ENCODE assay signal across 8 mouse cellular contexts in genomic region chrX:93674836-93675795, GRCm38 (mm10). TPM values are rescaled to one million over a fixed set of nuclear protein-coding genes. Genes with fewer than 3 reads are reported as not detected.
DNase-seq lines count a peak whose midpoint lies in the region; ATAC-seq lines count a peak whose summit lies in the region.

No protein-coding gene starts in this region.

- peak overlapping the region; percentile 49 for H3K4me2 ChIP-seq in kidney, embryonic 14.5 days (replicated peaks; ENCODE audit: low read depth, low read length)
- peak overlapping the region; percentile 63 for H3K4me2 ChIP-seq in limb, embryonic 13.5 days (replicated peaks)
- H3K4me2 ChIP-seq in midbrain, embryonic 15.5 days: peak overlapping the region; percentile 47

- no peak overlapping the region for H3K27ac ChIP-seq in kidney, embryonic 14.5 days (ENCODE audit: low read depth, low read length)
- H3K27ac ChIP-seq in limb, embryonic 13.5 days: peak overlapping the region; percentile 74
- H3K27ac ChIP-seq in midbrain, embryonic 15.5 days: peak overlapping the region; percentile 92

- no peaks in the 10 kb centered on the region for H3K9me3 ChIP-seq in kidney, embryonic 14.5 days (ENCODE audit: control insufficient read depth, low read length)
- H3K9me3 ChIP-seq in limb, embryonic 13.5 days: no peaks in the 10 kb centered on the region
- H3K9me3 ChIP-seq in midbrain, embryonic 15.5 days: no peaks in the 10 kb centered on the region

- H3K36me3 ChIP-seq in kidney, embryonic 14.5 days (ENCODE audit: control insufficient read depth, insufficient read depth, low read length): no peaks in the 10 kb centered on the region
- H3K36me3 ChIP-seq in limb, embryonic 13.5 days: no peaks in the 10 kb centered on the region
- no peaks in the 10 kb centered on the region for H3K36me3 ChIP-seq in midbrain, embryonic 15.5 days (replicated peaks)

- 25% methylated on average over 19 of the region's 19 CpGs for WGBS in kidney, embryonic 14.5 days
- WGBS in limb, embryonic 13.5 days: 16% methylated on average over 19 of the region's 19 CpGs
- WGBS in midbrain, embryonic 15.5 days: 14% methylated on average over 19 of the region's 19 CpGs

- no peaks in the 10 kb centered on the region for H3K4me1 ChIP-seq in kidney, embryonic 14.5 days (ENCODE audit: control insufficient read depth, insufficient read depth, low read length)
- no peaks in the 10 kb centered on the region for H3K4me1 ChIP-seq in limb, embryonic 13.5 days
- H3K4me1 ChIP-seq in midbrain, embryonic 15.5 days: 0 out of 2 replicates have a peak, but pooled peaks cover 7% of the 10 kb centered on the region

- peak; percentile 100 for ATAC-seq in granulocyte monocyte progenitor cell, adult 5-6 weeks (replicated peaks; ENCODE audit: poor library complexity, severe bottlenecking)
- ATAC-seq in kidney, embryonic 14.5 days (ENCODE audit: low FRiP score, low TSS enrichment): peak; percentile 100
- peak; percentile 99 for ATAC-seq in limb, embryonic 13.5 days (ENCODE audit: low FRiP score, low read depth)
- ATAC-seq in midbrain, embryonic 15.5 days (replicated peaks): peak; percentile 100

- peak overlapping the region; percentile 33 for H3K4me3 ChIP-seq in kidney, embryonic 14.5 days (ENCODE audit: low read length)
- H3K4me3 ChIP-seq in limb, embryonic 13.5 days: peak overlapping the region; percentile 42
- H3K4me3 ChIP-seq in midbrain, embryonic 15.5 days: peak overlapping the region; percentile 40

- no peaks in the 10 kb centered on the region for H3K27me3 ChIP-seq in kidney, embryonic 14.5 days (ENCODE audit: control insufficient read depth, insufficient read depth, low read length)
- H3K27me3 ChIP-seq in limb, embryonic 13.5 days: no peaks in the 10 kb centered on the region
- no peaks in the 10 kb centered on the region for H3K27me3 ChIP-seq in midbrain, embryonic 15.5 days (replicated peaks)

- peak; percentile 71 for DNase-seq in 3134 (ENCODE audit: extremely low read depth, insufficient read length, low spot score)
- DNase-seq in adrenal gland, adult 18-20 months (ENCODE audit: low spot score in 2 of 2): peak; percentile 12 to 21
- DNase-seq in embryo, embryonic 10.5 days (ENCODE audit: low spot score): peak; percentile 70
- peak; percentile 9 to 13 for DNase-seq in spleen, adult 18-20 months

- no peak overlapping the region for H3K9ac ChIP-seq in kidney, embryonic 14.5 days (ENCODE audit: low read depth, low read length)
- H3K9ac ChIP-seq in limb, embryonic 13.5 days: peak overlapping the region; percentile 35; the same call in 1 of the 2 replicates
- H3K9ac ChIP-seq in midbrain, embryonic 15.5 days: peak overlapping the region; percentile 48

RNA-seq across cellular contexts. Expression of gene Pcyt1b, which starts 20.5 kb away (rescaled TPM):
- 1 to 10 TPM in 1 of 2 experiments, under 1 TPM in 1; 0.48 to 1.5 TPM for total RNA-seq in adrenal gland, adult 18-20 months (2021)
- 0.26 and 0.68 TPM in 2 replicates for total RNA-seq in granulocyte monocyte progenitor cell, adult 5-6 weeks (2014; fragmentation: Nextera tagmentation)
- 0.82 and 3.3 TPM in 2 replicates for total RNA-seq in granulocyte monocyte progenitor cell, adult 5-6 weeks (2017)
- polyA plus RNA-seq in kidney, embryonic 14.5 days (2014; fragmentation: Nextera tagmentation; extraction: Ambion mirVana): 1.2 and 1.3 TPM in 2 replicates
- polyA plus RNA-seq in limb, embryonic 13.5 days (2015; fragmentation: Nextera tagmentation; extraction: Ambion mirVana): 3.8 and 4.0 TPM in 2 replicates
- polyA plus RNA-seq in midbrain, embryonic 15.5 days (2015; fragmentation: Nextera tagmentation; extraction: Ambion mirVana): 24.6 and 26.2 TPM in 2 replicates

RNA-seq across cellular contexts. Expression of gene Pola1, which starts 43.2 kb away (rescaled TPM):
- 1 to 10 TPM; 9.0 to 9.4 TPM for total RNA-seq in adrenal gland, adult 18-20 months (2021)
- 57.5 and 61.6 TPM in 2 replicates for total RNA-seq in granulocyte monocyte progenitor cell, adult 5-6 weeks (2014; fragmentation: Nextera tagmentation)
- 128 and 151 TPM in 2 replicates for total RNA-seq in granulocyte monocyte progenitor cell, adult 5-6 weeks (2017)
- polyA plus RNA-seq in kidney, embryonic 14.5 days (2014; fragmentation: Nextera tagmentation; extraction: Ambion mirVana): 21.1 and 24.9 TPM in 2 replicates
- 19.0 and 19.9 TPM in 2 replicates for polyA plus RNA-seq in limb, embryonic 13.5 days (2015; fragmentation: Nextera tagmentation; extraction: Ambion mirVana)
- polyA plus RNA-seq in midbrain, embryonic 15.5 days (2015; fragmentation: Nextera tagmentation; extraction: Ambion mirVana): 5.4 TPM in 2 replicates

Comparison
In these comparisons a context has a peak if more than half of its experiments do, and no peak if none do; other contexts are left out.
1. DNase-seq: peak in every context shown above with its lines; median percentile 71 in 3134; 70 in embryo, embryonic 10.5 days; 16 in adrenal gland, adult 18-20 months; 11 in spleen, adult 18-20 months.